Mouse (Mus musculus): ENCODE data around the gene Slc26a11. TPM values are rescaled to one million over a fixed set of nuclear protein-coding genes. Genes with fewer than 3 reads are reported as not detected.

Slc26a11 gene
- polyA plus RNA-seq, 1 experiment from 2014 or later, result 8.2 TPM

- peaks cover 7% of the 10 kb centered on the region for H3K4me1 ChIP-seq (ENCODE audit: control insufficient read depth, insufficient read depth, low read length)
- no peaks in the 10 kb centered on the region for H3K9me3 ChIP-seq (ENCODE audit: control insufficient read depth, low read length)
- H3K27me3 ChIP-seq (ENCODE audit: control insufficient read depth, insufficient read depth, low read length), result peaks cover 15% of the 10 kb centered on the region
- WGBS, result 39% methylated on average over 7 of the region's 7 CpGs
- no peak overlapping the region for H3K4me2 ChIP-seq (replicated peaks; ENCODE audit: low read depth, low read length)
- H3K27ac ChIP-seq (ENCODE audit: low read depth, low read length), result no peak overlapping the region
- H3K9ac ChIP-seq (ENCODE audit: low read depth, low read length), result no peak overlapping the region
- ATAC-seq (ENCODE audit: low FRiP score, low TSS enrichment), result no peak
- H3K4me3 ChIP-seq (ENCODE audit: low read length), result no peak overlapping the region
- H3K36me3 ChIP-seq (ENCODE audit: control insufficient read depth, insufficient read depth, low read length), result no peaks in the 10 kb centered on the region
These were observed 36.1 kb downstream of the Slc26a11 start for GRCm38 (mm10) chr11:119391386-119392000.

- Histone ChIP-seq H3K4me3 (ENCODE audit: low read length) (peak overlapping the region; percentile 57; the same call in 1 of the 2 replicates), H3K4me2 (replicated peaks; ENCODE audit: low read depth, low read length) (peak overlapping the region; percentile 88), H3K27me3 (ENCODE audit: control insufficient read depth, insufficient read depth, low read length) (peaks cover 15% of the 10 kb centered on the region), H3K36me3 (ENCODE audit: control insufficient read depth, insufficient read depth, low read length) (no peaks in the 10 kb centered on the region), H3K27ac (ENCODE audit: low read depth, low read length) (no peak overlapping the region), H3K4me1 (ENCODE audit: control insufficient read depth, insufficient read depth, low read length) (peaks cover 7% of the 10 kb centered on the region), H3K9me3 (ENCODE audit: control insufficient read depth, low read length) (no peaks in the 10 kb centered on the region), H3K9ac (ENCODE audit: low read depth, low read length) (peak overlapping the region; percentile 34; the same call in 1 of the 2 replicates)
- WGBS, result 11% methylated on average over 11 of the region's 12 CpGs
- peak; percentile 25; the same call in 1 of the 2 replicates for ATAC-seq (ENCODE audit: low FRiP score, low TSS enrichment)
These were observed 36.8 kb downstream of the Slc26a11 start for GRCm38 (mm10) chr11:119392001-119392614.

- Histone ChIP-seq H3K36me3 (ENCODE audit: control insufficient read depth, insufficient read depth, low read length) (no peaks in the 10 kb centered on the region), H3K27ac (ENCODE audit: low read depth, low read length) (peak within 1 kb of the TSS; percentile 3; the same call in 1 of the 2 replicates), H3K4me3 (ENCODE audit: low read length) (peak within 1 kb of the TSS; percentile 57), H3K27me3 (ENCODE audit: control insufficient read depth, insufficient read depth, low read length) (peaks cover 15% of the 10 kb centered on the region), H3K9ac (ENCODE audit: low read depth, low read length) (peak within 1 kb of the TSS; percentile 55; the same call in 1 of the 2 replicates), H3K4me2 (replicated peaks; ENCODE audit: low read depth, low read length) (peak within 1 kb of the TSS; percentile 88), H3K9me3 (ENCODE audit: control insufficient read depth, low read length) (no peaks in the 10 kb centered on the region), H3K4me1 (ENCODE audit: control insufficient read depth, insufficient read depth, low read length) (peaks cover 7% of the 10 kb centered on the region)
- peak; percentile 36; the same call in 1 of the 2 replicates for ATAC-seq (ENCODE audit: low FRiP score, low TSS enrichment)
- 2% methylated on average over 19 of the region's 19 CpGs for WGBS
These were observed 37.6 kb downstream of the Slc26a11 start, which contains the start of gene Rnf213 for GRCm38 (mm10) chr11:119392800-119393482. TSS of gene Rnf213 (plus strand) at chr11:119393100.

- peak overlapping the region; percentile 88 for H3K4me2 ChIP-seq (replicated peaks; ENCODE audit: low read depth, low read length)
- H3K4me3 ChIP-seq (ENCODE audit: low read length), result peak overlapping the region; percentile 57
- 0 out of 2 replicates have a peak overlapping the region, but pooled peaks have one; percentile 3 for H3K27ac ChIP-seq (ENCODE audit: low read depth, low read length)
- WGBS, result 22% methylated on average over 7 of the region's 7 CpGs
- peaks cover 15% of the 10 kb centered on the region for H3K27me3 ChIP-seq (ENCODE audit: control insufficient read depth, insufficient read depth, low read length)
- no peaks in the 10 kb centered on the region for H3K9me3 ChIP-seq (ENCODE audit: control insufficient read depth, low read length)
- no peaks in the 10 kb centered on the region for H3K36me3 ChIP-seq (ENCODE audit: control insufficient read depth, insufficient read depth, low read length)
- ATAC-seq (ENCODE audit: low FRiP score, low TSS enrichment), result no peak
- H3K4me1 ChIP-seq (ENCODE audit: control insufficient read depth, insufficient read depth, low read length), result peaks cover 7% of the 10 kb centered on the region
- peak overlapping the region; percentile 55; the same call in 1 of the 2 replicates for H3K9ac ChIP-seq (ENCODE audit: low read depth, low read length)
These were observed 38.1 kb downstream of the Slc26a11 start for GRCm38 (mm10) chr11:119393483-119393804.

GRCm38 (mm10) chr11:119394210-119394609 is 38.9 kb downstream of the Slc26a11 start:
- Histone ChIP-seq H3K9me3 (ENCODE audit: control insufficient read depth, low read length) (no peaks in the 10 kb centered on the region), H3K36me3 (ENCODE audit: control insufficient read depth, insufficient read depth, low read length) (no peaks in the 10 kb centered on the region), H3K9ac (ENCODE audit: low read depth, low read length) (peak overlapping the region; percentile 7; the same call in 1 of the 2 replicates), H3K27ac (ENCODE audit: low read depth, low read length) (no peak overlapping the region), H3K4me3 (ENCODE audit: low read length) (peak overlapping the region; percentile 57; the same call in 1 of the 2 replicates), H3K27me3 (ENCODE audit: control insufficient read depth, insufficient read depth, low read length) (peaks cover 15% of the 10 kb centered on the region), H3K4me1 (ENCODE audit: control insufficient read depth, insufficient read depth, low read length) (peaks cover 7% of the 10 kb centered on the region), H3K4me2 (replicated peaks; ENCODE audit: low read depth, low read length) (peak overlapping the region; percentile 88)
- no peak for ATAC-seq (ENCODE audit: low FRiP score, low TSS enrichment)
- 38% methylated on average over 6 of the region's 6 CpGs for WGBS

- Histone ChIP-seq H3K4me1 (ENCODE audit: control insufficient read depth, insufficient read depth, low read length) (peaks cover 7% of the 10 kb centered on the region), H3K27me3 (ENCODE audit: control insufficient read depth, insufficient read depth, low read length) (peaks cover 15% of the 10 kb centered on the region; the same call in 1 of the 2 replicates), H3K4me2 (replicated peaks; ENCODE audit: low read depth, low read length) (no peak overlapping the region), H3K36me3 (ENCODE audit: control insufficient read depth, insufficient read depth, low read length) (no peaks in the 10 kb centered on the region), H3K4me3 (ENCODE audit: low read length) (no peak overlapping the region), H3K9ac (ENCODE audit: low read depth, low read length) (no peak overlapping the region), H3K27ac (ENCODE audit: low read depth, low read length) (no peak overlapping the region), H3K9me3 (ENCODE audit: control insufficient read depth, low read length) (no peaks in the 10 kb centered on the region)
- WGBS, result 20% methylated on average over 7 of the region's 7 CpGs
- no peak for ATAC-seq (ENCODE audit: low FRiP score, low TSS enrichment)
These were observed 40.0 kb downstream of the Slc26a11 start for GRCm38 (mm10) chr11:119395394-119395793.

GRCm38 (mm10) chr11:119395931-119396330 is 40.6 kb downstream of the Slc26a11 start:
- Histone ChIP-seq H3K4me1 (ENCODE audit: control insufficient read depth, insufficient read depth, low read length) (peaks cover 7% of the 10 kb centered on the region), H3K27me3 (ENCODE audit: control insufficient read depth, insufficient read depth, low read length) (peaks cover 15% of the 10 kb centered on the region; the same call in 1 of the 2 replicates), H3K27ac (ENCODE audit: low read depth, low read length) (no peak overlapping the region), H3K9ac (ENCODE audit: low read depth, low read length) (no peak overlapping the region), H3K4me2 (replicated peaks; ENCODE audit: low read depth, low read length) (no peak overlapping the region), H3K4me3 (ENCODE audit: low read length) (no peak overlapping the region), H3K9me3 (ENCODE audit: control insufficient read depth, low read length) (no peaks in the 10 kb centered on the region), H3K36me3 (ENCODE audit: control insufficient read depth, insufficient read depth, low read length) (no peaks in the 10 kb centered on the region)
- no peak for ATAC-seq (ENCODE audit: low FRiP score, low TSS enrichment)
- 26% methylated on average over 13 of the region's 13 CpGs for WGBS

GRCm38 (mm10) chr11:119396461-119396860 is 41.1 kb downstream of the Slc26a11 start:
- Histone ChIP-seq H3K9ac (ENCODE audit: low read depth, low read length) (no peak overlapping the region), H3K4me1 (ENCODE audit: control insufficient read depth, insufficient read depth, low read length) (peaks cover 7% of the 10 kb centered on the region), H3K27ac (ENCODE audit: low read depth, low read length) (no peak overlapping the region), H3K4me3 (ENCODE audit: low read length) (no peak overlapping the region), H3K27me3 (ENCODE audit: control insufficient read depth, insufficient read depth, low read length) (peaks cover 15% of the 10 kb centered on the region; the same call in 1 of the 2 replicates), H3K9me3 (ENCODE audit: control insufficient read depth, low read length) (no peaks in the 10 kb centered on the region), H3K36me3 (ENCODE audit: control insufficient read depth, insufficient read depth, low read length) (no peaks in the 10 kb centered on the region), H3K4me2 (replicated peaks; ENCODE audit: low read depth, low read length) (no peak overlapping the region)
- WGBS, result 68% methylated on average over 7 of the region's 7 CpGs
- ATAC-seq (ENCODE audit: low FRiP score, low TSS enrichment), result no peak

Data from kidney, embryonic 14.5 days (tissue).